Mouse (Mus musculus): ENCODE measurements around the gene H2-M10.4. TPM values are rescaled to one million over a fixed set of nuclear protein-coding genes. Genes with fewer than 3 reads are reported as not detected.
A peak's percentile ranks its signal among the peaks of the same experiment; 100 is the strongest.
"Not testable (repeated sequence)": the region's sequence is repeated elsewhere in the genome, so short reads cannot be mapped to it uniquely, and the experiment has no call there.

Gene H2-M10.4
- total RNA-seq (2021), result not detected
- long read RNA-seq, experiment 1, result 0 reads
- long read RNA-seq, experiment 2, result 0 reads

- no peak for TF ChIP-seq CTCF (IDR thresholded peaks at IDR 0.05)
- intact Hi-C loops (cut with DNase I), result no loop called here
- H3K27ac ChIP-seq, result no peak within 1 kb of the TSS
- no peak within 1 kb of the TSS for H3K4me3 ChIP-seq
- no peak for DNase-seq (ENCODE audit: extremely low spot score in 1 of 2, low spot score in 2 of 2)
Observed at GRCm38 (mm10) chr17:36462234-36462633, at the start of gene H2-M10.4. H2-M10.4 (minus strand) TSS chr17:36462334.

GRCm38 (mm10) chr17:36503910-36504309, 41.8 kb upstream of the H2-M10.4 start:
- Histone ChIP-seq H3K4me3 (no peak overlapping the region), H3K27ac (no peak overlapping the region)
- TF ChIP-seq CTCF (IDR thresholded peaks at IDR 0.05), result no peak
- intact Hi-C loops (cut with DNase I), result no loop called here
- DNase-seq (ENCODE audit: extremely low spot score in 1 of 2, low spot score in 2 of 2), result no peak

GRCm38 (mm10) chr17:36500435-36500834, 38.3 kb upstream of the H2-M10.4 start:
- TF ChIP-seq CTCF (IDR thresholded peaks at IDR 0.05), result no peak
- no peak overlapping the region for H3K27ac ChIP-seq
- intact Hi-C loops (cut with DNase I), result no loop called here
- no peak overlapping the region for H3K4me3 ChIP-seq
- no peak for DNase-seq (ENCODE audit: extremely low spot score in 1 of 2, low spot score in 2 of 2)

GRCm38 (mm10) chr17:36488181-36488580, 26.0 kb upstream of the H2-M10.4 start:
- intact Hi-C loops (cut with DNase I); H3K27ac ChIP-seq; DNase-seq (ENCODE audit: extremely low spot score in 1 of 2, low spot score in 2 of 2); H3K4me3 ChIP-seq: not testable (repeated sequence)

- Histone ChIP-seq H3K4me3 (no peak overlapping the region), H3K27ac (no peak overlapping the region)
- intact Hi-C loops (cut with DNase I), result no loop called here
- TF ChIP-seq CTCF (IDR thresholded peaks at IDR 0.05), result no peak
- no peak for DNase-seq (ENCODE audit: extremely low spot score in 1 of 2, low spot score in 2 of 2)
Observed at GRCm38 (mm10) chr17:36486687-36487230, 24.6 kb upstream of the H2-M10.4 start.

- DNase-seq (ENCODE audit: extremely low spot score in 1 of 2, low spot score in 2 of 2), result no peak
- intact Hi-C loops (cut with DNase I), result no loop called here
- no peak overlapping the region for H3K4me3 ChIP-seq
- no peak for TF ChIP-seq CTCF (IDR thresholded peaks at IDR 0.05)
- no peak overlapping the region for H3K27ac ChIP-seq
Observed at GRCm38 (mm10) chr17:36483865-36484264, 21.7 kb upstream of the H2-M10.4 start.

- intact Hi-C loops (cut with DNase I), result no loop called here
- H3K4me3 ChIP-seq, result no peak overlapping the region
- no peak for DNase-seq (ENCODE audit: extremely low spot score in 1 of 2, low spot score in 2 of 2)
- TF ChIP-seq CTCF (IDR thresholded peaks at IDR 0.05), result no peak
- H3K27ac ChIP-seq, result no peak overlapping the region
Observed at GRCm38 (mm10) chr17:36456260-36456659, 5.9 kb downstream of the H2-M10.4 start.

GRCm38 (mm10) chr17:36431411-36431810, 30.7 kb downstream of the H2-M10.4 start:
- intact Hi-C loops (cut with DNase I), result no loop called here
- TF ChIP-seq CTCF (IDR thresholded peaks at IDR 0.05), result no peak
- Histone ChIP-seq H3K4me3 (no peak overlapping the region), H3K27ac (no peak overlapping the region)
- no peak for DNase-seq (ENCODE audit: extremely low spot score in 1 of 2, low spot score in 2 of 2)

- TF ChIP-seq CTCF (IDR thresholded peaks at IDR 0.05), result peak; percentile 89
- intact Hi-C loops (cut with DNase I), result loop anchor here (2.0 kb wide), 3 partner anchors 61 to 309 kb away; no protein-coding TSS in a partner anchor
- peak in 1 of 2 experiments; percentile 16 for DNase-seq (ENCODE audit: extremely low spot score in 1 of 2, low spot score in 2 of 2)
Observed at GRCm38 (mm10) chr17:36418091-36418754, 43.9 kb downstream of the H2-M10.4 start.

GRCm38 (mm10) chr17:36417416-36417815, 44.7 kb downstream of the H2-M10.4 start:
- intact Hi-C loops (cut with DNase I), result no loop called here
- Histone ChIP-seq H3K27ac (no peak overlapping the region), H3K4me3 (no peak overlapping the region)
- no peak for TF ChIP-seq CTCF (IDR thresholded peaks at IDR 0.05)
- no peak for DNase-seq (ENCODE audit: extremely low spot score in 1 of 2, low spot score in 2 of 2)

More at GRCm38 (mm10) chr17:36418091-36418754, 43.9 kb downstream of the H2-M10.4 start:
- no peak overlapping the region for H3K4me3 ChIP-seq
- no peak overlapping the region for H3K27ac ChIP-seq

GRCm38 (mm10) chr17:36415407-36415806, 46.7 kb downstream of the H2-M10.4 start:
- intact Hi-C loops (cut with DNase I), result no loop called here
- Histone ChIP-seq H3K27ac (no peak overlapping the region), H3K4me3 (no peak overlapping the region)
- no peak for TF ChIP-seq CTCF (IDR thresholded peaks at IDR 0.05)
- no peak for DNase-seq (ENCODE audit: extremely low spot score in 1 of 2, low spot score in 2 of 2)

GRCm38 (mm10) chr17:36414361-36414760, 47.8 kb downstream of the H2-M10.4 start:
- Histone ChIP-seq H3K27ac (no peak overlapping the region), H3K4me3 (no peak overlapping the region)
- DNase-seq (ENCODE audit: extremely low spot score in 1 of 2, low spot score in 2 of 2), result no peak
- intact Hi-C loops (cut with DNase I), result no loop called here
- TF ChIP-seq CTCF (IDR thresholded peaks at IDR 0.05), result no peak

Other genes with a start within 250 kb of the H2-M10.4 start
- gene Rpp21, start 204.3 kb downstream of the H2-M10.4 start, total RNA-seq (2021), result 10 to 100 TPM; 44.5 to 45.1 TPM
- 10 to 100 TPM; 25.1 to 27.2 TPM for gene Trim39, start 190.1 kb downstream of the H2-M10.4 start, total RNA-seq (2021)
- not detected for gene H2-M10.2, start 175.8 kb downstream of the H2-M10.4 start, total RNA-seq (2021)
- gene H2-M10.1, start 136.2 kb downstream of the H2-M10.4 start, total RNA-seq (2021), result not detected
- gene H2-M10.3, start 93.9 kb downstream of the H2-M10.4 start, total RNA-seq (2021), result not detected
- gene H2-M11, start 84.7 kb upstream of the H2-M10.4 start, total RNA-seq (2021), result not detected
- not detected for gene H2-M9, start 180.3 kb upstream of the H2-M10.4 start, total RNA-seq (2021)
- gene H2-M1, start 209.9 kb upstream of the H2-M10.4 start, total RNA-seq (2021), result not detected